Mouse (Mus musculus) MEL (cell line): ENCODE results near the gene Ptchd3. TPM values are rescaled to one million over a fixed set of nuclear protein-coding genes. Genes with fewer than 3 reads are reported as not detected.

ENCODE experiments used
- DNase-seq: peaks from one replicate; pipeline ENCODE4 v3.0.0; 2011; ENCODE audit warnings: low read depth, low spot score
- H3K27ac ChIP-seq: 2 replicates; pipeline ENCODE4 v1.5.1; 2012; ENCODE audit warnings: low read depth, mild to moderate bottlenecking, control low read depth, low read length, moderate library complexity; ENCODE audit not compliant: control insufficient read depth
- H3K27me3 ChIP-seq, 2 experiments: fragments of 150-350 bp in 1 of 2; sonication (generic) in 1 of 2; 2 replicates each; pipeline ENCODE4 v1.6.1; 2012; ENCODE audit warnings: low read length in 2 of 2, mild to moderate bottlenecking in 2 of 2, improper control_type of control experiment in 1 of 2, moderate library complexity in 1 of 2; ENCODE audit not compliant: insufficient read depth in 2 of 2, control insufficient read depth in 1 of 2
- H3K36me3 ChIP-seq, 2 experiments: 2 replicates each; pipeline ENCODE4 v1.6.1; 2012 to 2014; ENCODE audit warnings: low read length in 2 of 2, improper control_type of control experiment in 1 of 2, inconsistent platforms in 1 of 2, mild to moderate bottlenecking in 1 of 2; ENCODE audit not compliant: insufficient read depth in 2 of 2, control insufficient read depth in 1 of 2
- H3K4me1 ChIP-seq, 2 experiments: fragments of 150-350 bp in 1 of 2; sonication (generic) in 1 of 2; 2 replicates each; pipeline ENCODE4 v1.6.1; 2012; ENCODE audit warnings: low read length in 2 of 2, improper control_type of control experiment in 1 of 2, mild to moderate bottlenecking in 1 of 2; ENCODE audit not compliant: insufficient read depth in 2 of 2, control insufficient read depth in 1 of 2
- H3K4me3 ChIP-seq, 2 experiments: fragments of 150-350 bp in 1 of 2; sonication (generic) in 1 of 2; 2 replicates each; pipeline ENCODE4 v1.5.1; 2012; ENCODE audit warnings: low read depth in 2 of 2, low read length in 2 of 2, mild to moderate bottlenecking in 2 of 2, moderate library complexity in 2 of 2, control low read depth in 1 of 2, improper control_type of control experiment in 1 of 2; ENCODE audit not compliant: control insufficient read depth in 1 of 2, insufficient read depth in 1 of 2
- H3K79me2 ChIP-seq: 2 replicates; pipeline ENCODE4 v1.6.1; 2012; ENCODE audit warnings: mild to moderate bottlenecking, low read length, moderate library complexity; ENCODE audit not compliant: control insufficient read depth, poor library complexity, insufficient read depth
- H3K9ac ChIP-seq: 2 replicates; pipeline ENCODE4 v1.6.1; 2012; ENCODE audit warnings: low read depth, mild to moderate bottlenecking, control low read depth, low read length, moderate library complexity; ENCODE audit not compliant: control insufficient read depth, poor library complexity, severe bottlenecking
- H3K9me3 ChIP-seq: fragments of 150-350 bp; sonication (generic); replicated peaks from 2 replicates; pipeline ENCODE4 v1.6.1; 2012; ENCODE audit warnings: mild to moderate bottlenecking, low read length, improper control_type of control experiment, moderate library complexity; ENCODE audit not compliant: insufficient read depth
- BHLHE40 ChIP-seq: IDR thresholded peaks from 2 replicates; pipeline ENCODE4 v1.6.1; 2012; ENCODE audit warnings: low read depth, mild to moderate bottlenecking, inconsistent platforms, low read length, improper control_type of control experiment, borderline replicate concordance
- CHD1 ChIP-seq: IDR thresholded peaks from 2 replicates; pipeline ENCODE4 v1.6.1; 2012; ENCODE audit warnings: low read depth, mild to moderate bottlenecking, inconsistent platforms, low read length, improper control_type of control experiment
- CHD2 ChIP-seq: IDR thresholded peaks from 2 replicates; pipeline ENCODE4 v1.6.1; 2011; ENCODE audit warnings: low read length, improper control_type of control experiment
- CTCF ChIP-seq, 3 experiments: IDR thresholded peaks in 2 of 3; conservative IDR thresholded peaks in 1 of 3; 2 replicates each; pipeline ENCODE4 v1.5.1; 2011 to 2012; ENCODE audit warnings: low read length in 3 of 3, low read depth in 2 of 3, mild to moderate bottlenecking in 2 of 3, improper control_type of control experiment in 1 of 3, inconsistent platforms in 1 of 3, mixed read lengths in 1 of 3, moderate library complexity in 1 of 3; ENCODE audit not compliant: control insufficient read depth in 1 of 3, insufficient read depth in 1 of 3, poor library complexity in 1 of 3, severe bottlenecking in 1 of 3
- E2F4 ChIP-seq: IDR thresholded peaks from 2 replicates; pipeline ENCODE4 v1.6.1; 2011; ENCODE audit warnings: low read depth, low read length, improper control_type of control experiment, borderline replicate concordance
- ELF1 ChIP-seq: IDR thresholded peaks from 2 replicates; pipeline ENCODE4 v1.6.1; 2014; ENCODE audit warnings: low read depth, mild to moderate bottlenecking, inconsistent platforms, low read length, improper control_type of control experiment, moderate library complexity
- EP300 ChIP-seq, 2 experiments: IDR thresholded peaks; 2 replicates each; pipeline ENCODE4 v1.6.1; 2011; ENCODE audit warnings: improper control_type of control experiment in 2 of 2, low read length in 2 of 2, low read depth in 1 of 2, mild to moderate bottlenecking in 1 of 2
- ETS1 ChIP-seq: IDR thresholded peaks from 2 replicates; pipeline ENCODE4 v1.6.1; 2012; ENCODE audit warnings: low read depth, mild to moderate bottlenecking, inconsistent platforms, low read length, improper control_type of control experiment, moderate library complexity
- GATA1 ChIP-seq: IDR thresholded peaks from 2 replicates; pipeline ENCODE4 v1.6.1; 2011; ENCODE audit warnings: low read depth, low read length, improper control_type of control experiment
- HCFC1 ChIP-seq: IDR thresholded peaks from 2 replicates; pipeline ENCODE4 v1.6.1; 2012; ENCODE audit warnings: low read depth, mild to moderate bottlenecking, inconsistent platforms, low read length, improper control_type of control experiment, moderate library complexity
- JUND ChIP-seq: IDR thresholded peaks from 2 replicates; pipeline ENCODE4 v1.6.1; 2011; ENCODE audit warnings: low read depth, mild to moderate bottlenecking, improper control_type of control experiment, low read length
- KAT2A ChIP-seq: conservative IDR thresholded peaks from 2 replicates; pipeline ENCODE4 v1.6.1; 2012; ENCODE audit warnings: low read depth, low read length, improper control_type of control experiment, inconsistent platforms
- MAX ChIP-seq: IDR thresholded peaks from 2 replicates; pipeline ENCODE4 v1.6.1; 2011; ENCODE audit warnings: low read length, improper control_type of control experiment
- MXI1 ChIP-seq: IDR thresholded peaks from 2 replicates; pipeline ENCODE4 v1.6.1; 2011; ENCODE audit warnings: mild to moderate bottlenecking, low read depth, low read length, improper control_type of control experiment
- MYB ChIP-seq: IDR thresholded peaks from 2 replicates; pipeline ENCODE4 v1.6.1; 2011; ENCODE audit warnings: mild to moderate bottlenecking, low read depth, low read length, improper control_type of control experiment
- MYC ChIP-seq: IDR thresholded peaks from 2 replicates; pipeline ENCODE4 v1.6.1; 2011; ENCODE audit warnings: low read depth, mild to moderate bottlenecking, low read length, improper control_type of control experiment, moderate library complexity
- NELFE ChIP-seq: IDR thresholded peaks from 2 replicates; pipeline ENCODE4 v1.6.1; 2011; ENCODE audit warnings: low read depth, low read length, improper control_type of control experiment
- NRF1 ChIP-seq: IDR thresholded peaks from 2 replicates; pipeline ENCODE4 v1.6.1; 2014; ENCODE audit warnings: low read depth, mild to moderate bottlenecking, inconsistent platforms, low read length, improper control_type of control experiment, moderate library complexity; ENCODE audit not compliant: poor library complexity, insufficient read depth, severe bottlenecking
- POLR2A ChIP-seq, 2 experiments: IDR thresholded peaks; 2 replicates each; pipeline ENCODE4 v1.6.1; 2011 to 2012; ENCODE audit warnings: low read length in 2 of 2, mild to moderate bottlenecking in 2 of 2, control low read depth in 1 of 2, improper control_type of control experiment in 1 of 2, low read depth in 1 of 2, moderate library complexity in 1 of 2; ENCODE audit not compliant: control insufficient read depth in 1 of 2, insufficient read depth in 1 of 2, poor library complexity in 1 of 2
- POLR2AphosphoS2 ChIP-seq: IDR thresholded peaks from 2 replicates; pipeline ENCODE4 v1.6.1; 2011; ENCODE audit warnings: low read length, improper control_type of control experiment
- POLR2AphosphoS5 ChIP-seq: IDR thresholded peaks from 2 replicates; pipeline ENCODE4 v1.6.1; 2012; ENCODE audit warnings: low read depth, borderline replicate concordance, mild to moderate bottlenecking, inconsistent platforms, low read length, moderate library complexity, mixed read lengths
- RAD21 ChIP-seq: IDR thresholded peaks from 2 replicates; pipeline ENCODE4 v1.6.1; 2011; ENCODE audit warnings: mild to moderate bottlenecking, low read depth, low read length, improper control_type of control experiment
- RCOR1 ChIP-seq: IDR thresholded peaks from 2 replicates; pipeline ENCODE4 v1.6.1; 2012; ENCODE audit warnings: low read depth, mild to moderate bottlenecking, inconsistent platforms, low read length, improper control_type of control experiment
- SIN3A ChIP-seq: IDR thresholded peaks from 2 replicates; pipeline ENCODE4 v1.6.1; 2012; ENCODE audit warnings: low read length, improper control_type of control experiment, inconsistent platforms
- SMC3 ChIP-seq: IDR thresholded peaks from 2 replicates; pipeline ENCODE4 v1.6.1; 2011; ENCODE audit warnings: low read depth, low read length, improper control_type of control experiment
- TCF12 ChIP-seq: IDR thresholded peaks from 2 replicates; pipeline ENCODE4 v1.6.1; 2014; ENCODE audit warnings: low read depth, mild to moderate bottlenecking, inconsistent platforms, low read length, improper control_type of control experiment, moderate library complexity
- USF2 ChIP-seq, 2 experiments: IDR thresholded peaks; 2 replicates each; pipeline ENCODE4 v1.6.1; 2011 to 2012; ENCODE audit warnings: improper control_type of control experiment in 2 of 2, low read length in 2 of 2, borderline replicate concordance in 1 of 2, inconsistent platforms in 1 of 2, low read depth in 1 of 2, mild to moderate bottlenecking in 1 of 2; ENCODE audit not compliant: insufficient read depth in 1 of 2
- ZC3H11A ChIP-seq: IDR thresholded peaks from 2 replicates; pipeline ENCODE4 v1.6.1; 2012; ENCODE audit warnings: low read depth, mild to moderate bottlenecking, inconsistent platforms, low read length, improper control_type of control experiment
- ZKSCAN1 ChIP-seq: IDR thresholded peaks from 2 replicates; pipeline ENCODE4 v1.6.1; 2012; ENCODE audit warnings: low read depth, mild to moderate bottlenecking, inconsistent platforms, low read length, improper control_type of control experiment, moderate library complexity
- ZMIZ1 ChIP-seq: IDR thresholded peaks from 2 replicates; pipeline ENCODE4 v1.6.1; 2012; ENCODE audit warnings: low read depth, mild to moderate bottlenecking, inconsistent platforms, low read length, improper control_type of control experiment, moderate library complexity
- polyA plus RNA-seq, 2 experiments: library from polyadenylated mRNA; stranded (reverse) in 1 of 2; unstranded in 1 of 2; fragments of >175 nt in 1 of 2; fragments of >200 nt in 1 of 2; gene quantifications; 2 replicates each; pipeline versions ENCODE4 v1.2.1 to v1.2.4; 2012; ENCODE audit warnings: low replicate concordance in 2 of 2, low read depth in 1 of 2; ENCODE audit not compliant: insufficient read length in 2 of 2, insufficient read depth in 1 of 2, missing spikeins in 1 of 2
- total RNA-seq: library from RNA; depleted of rRNA; stranded (reverse); fragments of 300-350 nt; gene quantifications from 2 replicates; pipeline ENCODE4 v1.2.3, GENCODE M21; 2012

The Ptchd3 gene
- total and polyA plus RNA-seq, 3 experiments = not detected

- Histone ChIP-seq H3K4me1 (no peaks in the 10 kb centered on the region), H3K27ac (no peak overlapping the region)
Measured at GRCm38 (mm10) chr11:121793530-121793929, 36.5 kb upstream of the Ptchd3 start.

GRCm38 (mm10) chr11:121794186-121794585, 35.9 kb upstream of the Ptchd3 start:
- Histone ChIP-seq H3K4me3 (no peak overlapping the region), H3K4me1 (no peaks in the 10 kb centered on the region), H3K9ac (no peak overlapping the region), H3K27me3 (peaks cover 0 to 5% of the 10 kb centered on the region in 2 experiments; a peak in 3 of 4 replicates), H3K79me2 (no peaks in the 10 kb centered on the region), H3K27ac (no peak overlapping the region), H3K9me3 (no peaks in the 10 kb centered on the region), H3K36me3 (no peaks in the 10 kb centered on the region)
- no peak for DNase-seq
- TF ChIP-seq ZC3H11A (no peak), POLR2AphosphoS2 (no peak), JUND (no peak), CHD1 (no peak), CTCF (IDR thresholded peaks at IDR 0.05 in 2 of 3, conservative IDR thresholded peaks at IDR 0.05 in 1 of 3; ENCODE audit: control insufficient read depth in 1 of 3, insufficient read depth in 1 of 3, low read depth in 2 of 3, low read length in 3 of 3, poor library complexity in 1 of 3, severe bottlenecking in 1 of 3) (no peak), NRF1 (no peak), NELFE (no peak), USF2 (IDR thresholded peaks at IDR 0.05; ENCODE audit: borderline replicate concordance in 1 of 2, insufficient read depth in 1 of 2, low read depth in 1 of 2, low read length in 2 of 2) (no peak), EP300 (IDR thresholded peaks at IDR 0.05; ENCODE audit: low read depth in 1 of 2, low read length in 2 of 2) (no peak), BHLHE40 (no peak), RCOR1 (no peak), ELF1 (no peak), MXI1 (no peak), GATA1 (no peak), POLR2AphosphoS5 (no peak), CHD2 (no peak), MAX (no peak), SMC3 (no peak), KAT2A (no peak)

More at GRCm38 (mm10) chr11:121793530-121793929, 36.5 kb upstream of the Ptchd3 start:
- peaks cover 0 to 10% of the 10 kb centered on the region in 2 experiments; a peak in 3 of 4 replicates for H3K27me3 ChIP-seq
- H3K4me3 ChIP-seq = no peak overlapping the region
- H3K9ac ChIP-seq = no peak overlapping the region
- no peaks in the 10 kb centered on the region for H3K9me3 ChIP-seq
- H3K36me3 ChIP-seq = no peaks in the 10 kb centered on the region
- H3K79me2 ChIP-seq = no peaks in the 10 kb centered on the region
- TF ChIP-seq ETS1 (no peak), EP300 (IDR thresholded peaks at IDR 0.05; ENCODE audit: low read depth in 1 of 2, low read length in 2 of 2) (no peak), ZKSCAN1 (no peak), BHLHE40 (no peak), MYB (no peak), SIN3A (no peak), KAT2A (no peak), MYC (no peak), GATA1 (no peak), HCFC1 (no peak), E2F4 (no peak), POLR2A (IDR thresholded peaks at IDR 0.05; ENCODE audit: control insufficient read depth in 1 of 2, insufficient read depth in 1 of 2, low read depth in 1 of 2, low read length in 2 of 2, poor library complexity in 1 of 2) (no peak), MAX (no peak), RCOR1 (no peak), RAD21 (no peak), POLR2AphosphoS5 (no peak), CHD1 (no peak), ZMIZ1 (no peak), TCF12 (no peak), POLR2AphosphoS2 (no peak)
- no peak for DNase-seq
